Mouse (Mus musculus): ENCODE measurements around the gene Wdr18.
A peak's percentile ranks its signal among the peaks of the same experiment; 100 is the strongest.
"Not testable (repeated sequence)": the region's sequence is repeated elsewhere in the genome, so short reads cannot be mapped to it uniquely, and the experiment has no call there.

Wdr18 gene

DNA sequence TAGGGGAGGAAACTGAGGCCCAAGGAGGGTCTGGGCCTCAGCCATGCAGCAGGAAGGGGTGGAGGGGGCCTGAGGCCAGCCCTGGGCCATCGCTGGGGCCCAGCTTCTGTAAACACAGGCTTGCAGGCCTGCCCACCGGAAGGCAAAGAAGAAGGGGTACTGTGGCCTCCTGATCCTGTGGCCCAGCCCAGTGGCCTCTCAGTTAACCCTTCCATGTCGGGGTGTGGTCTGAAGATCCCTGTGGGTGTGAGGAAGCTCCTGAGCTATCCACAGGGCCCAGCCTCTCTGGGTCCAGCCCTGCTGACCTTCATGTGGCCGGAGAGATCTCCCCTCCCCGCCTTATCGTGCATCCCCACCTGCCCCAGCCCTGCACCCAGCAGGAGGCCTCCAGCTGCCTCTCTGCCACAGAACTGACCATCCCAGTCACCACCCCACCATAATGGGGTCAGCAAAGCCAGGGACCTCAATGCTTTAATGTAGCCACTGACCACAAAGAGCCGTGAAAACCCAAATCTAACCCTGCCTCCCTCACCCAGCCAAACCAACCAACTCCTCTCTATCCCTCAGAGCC lies 13.1 kb upstream of the Wdr18 start:
- no peak for DNase-seq (ENCODE audit: low spot score in 2 of 2)

DNA sequence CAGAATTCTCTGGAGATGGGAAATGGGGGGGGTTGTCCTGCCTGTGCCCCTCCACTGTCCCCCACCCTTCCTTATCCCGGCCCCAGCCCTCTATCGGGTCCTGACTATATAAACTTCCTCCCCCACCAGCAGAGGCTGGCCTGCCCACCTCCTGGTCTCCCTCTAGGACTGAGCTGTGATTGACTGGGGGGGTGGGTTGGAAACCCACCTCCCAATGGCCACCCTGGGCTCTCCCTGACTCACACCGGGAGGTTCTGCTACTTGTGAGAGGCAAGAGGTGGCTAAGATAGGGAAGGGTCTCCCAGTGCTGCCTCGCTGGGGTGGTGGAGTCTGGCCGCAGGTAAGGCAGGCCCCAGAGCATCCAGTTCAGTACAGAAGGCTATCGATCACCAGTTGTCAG lies 12.4 kb upstream of the Wdr18 start:
- DNase-seq (ENCODE audit: low spot score in 2 of 2), result no peak

DNA sequence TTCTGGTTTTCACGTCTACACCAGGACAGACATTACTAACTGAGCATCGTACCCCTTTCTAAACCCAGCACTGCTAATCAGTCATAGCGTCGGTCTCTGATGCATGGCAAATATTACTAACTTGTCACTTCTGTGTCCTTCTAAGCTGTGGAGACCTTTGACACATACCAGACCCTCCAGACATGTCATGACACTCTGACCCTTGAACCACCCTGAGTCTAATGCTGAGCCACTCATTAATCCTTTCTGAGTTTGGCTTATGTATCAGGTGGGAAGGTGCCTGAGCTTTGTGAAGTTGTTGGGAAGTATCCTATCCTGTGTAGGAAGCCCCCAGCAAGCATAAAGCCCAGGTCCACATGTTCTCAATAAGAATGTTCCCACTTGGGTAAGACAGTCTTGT lies 10.1 kb upstream of the Wdr18 start:
- no peak for DNase-seq (ENCODE audit: low spot score in 2 of 2)

GRCm38 (mm10) chr10:79950661-79951060 lies 9.3 kb upstream of the Wdr18 start:
- DNase-seq (ENCODE audit: low spot score in 2 of 2), result no peak

DNA sequence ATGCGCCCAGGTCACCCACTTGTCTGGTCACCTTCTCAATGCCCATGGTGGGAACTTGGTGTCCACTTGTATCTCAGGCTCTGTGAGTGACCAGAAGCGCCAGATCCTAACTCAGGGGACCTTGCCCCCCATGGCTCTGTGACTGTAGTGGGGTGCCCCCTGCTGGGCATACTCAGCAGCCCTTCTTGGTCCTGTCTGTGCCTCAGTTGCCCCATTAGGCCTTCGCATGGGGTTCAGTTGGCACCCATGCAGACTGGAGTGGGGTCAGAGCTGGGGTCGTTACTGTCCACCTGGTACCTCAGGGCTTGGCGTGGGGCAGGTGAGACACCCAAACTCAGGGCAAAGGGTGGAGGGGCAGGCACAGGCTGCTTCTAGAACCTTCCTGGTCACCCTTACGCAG lies 6.0 kb upstream of the Wdr18 start:
- peak in 1 of 2 experiments; percentile 54 for DNase-seq (ENCODE audit: low spot score in 2 of 2)

GRCm38 (mm10) chr10:79955691-79956090 lies 4.3 kb upstream of the Wdr18 start:
- no peak for DNase-seq (ENCODE audit: low spot score in 2 of 2)

DNA sequence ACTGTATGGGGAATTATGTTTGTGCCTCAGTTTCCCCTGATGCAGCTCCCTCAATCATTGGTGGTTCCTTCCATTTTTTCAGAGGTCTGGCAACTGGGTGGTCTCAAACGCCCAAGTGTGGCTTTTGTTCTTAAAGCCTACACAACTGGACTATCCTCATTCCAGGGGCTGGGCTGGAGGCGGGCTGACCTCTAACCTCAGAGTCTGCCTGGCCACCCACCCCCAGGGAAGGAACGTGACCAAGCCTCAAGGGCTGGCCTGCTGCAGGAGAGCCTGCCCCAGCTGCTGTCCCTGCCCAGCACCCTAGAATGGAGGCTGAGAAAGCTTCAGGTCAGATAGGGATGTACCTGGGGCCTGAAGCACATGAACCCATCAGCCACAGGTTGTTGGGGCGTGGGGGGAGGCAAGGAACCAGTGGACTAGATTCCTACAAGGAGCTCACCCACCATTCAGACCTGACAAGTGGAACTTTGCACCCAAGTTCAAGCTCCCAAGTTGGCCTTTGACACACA lies 3.3 kb upstream of the Wdr18 start:
- no peak for DNase-seq (ENCODE audit: low spot score in 2 of 2)

DNA sequence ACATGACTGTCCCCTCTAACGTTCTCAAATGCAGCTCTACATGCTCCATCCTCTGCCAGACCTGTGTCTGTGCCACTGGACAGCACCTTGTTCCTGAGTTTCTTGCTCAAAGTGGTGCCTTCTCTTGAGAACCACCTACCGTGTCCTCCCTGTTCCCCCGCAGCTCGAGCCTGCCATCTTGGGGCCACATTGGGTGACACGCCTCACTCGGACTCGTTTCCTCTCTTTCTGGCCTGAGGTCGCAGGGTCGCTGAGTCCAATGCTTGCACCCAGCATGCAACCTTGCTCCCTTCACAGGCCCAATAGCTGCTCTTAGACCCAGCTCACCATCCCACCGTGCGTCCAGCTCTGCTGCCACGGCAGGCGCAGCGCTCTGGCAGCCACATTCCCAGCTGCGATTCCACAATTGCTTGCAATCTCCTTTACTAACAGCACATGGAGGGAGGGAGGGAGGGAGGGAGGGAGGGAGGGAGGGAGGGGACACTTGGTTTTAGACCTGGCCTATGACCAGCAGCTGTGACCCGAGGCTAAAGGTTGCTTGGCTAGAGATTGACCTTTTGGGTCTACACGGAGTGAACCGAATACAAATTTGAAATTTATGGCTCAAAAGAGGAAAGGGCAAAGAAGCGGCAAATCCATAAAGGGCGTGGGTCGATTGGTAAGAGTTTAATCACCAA lies 1.7 kb upstream of the Wdr18 start:
- peak; percentile 75 to 88 for DNase-seq (ENCODE audit: low spot score in 2 of 2)

GRCm38 (mm10) chr10:79959412-79959811 lies 540 bp upstream of the Wdr18 start:
- DNase-seq (ENCODE audit: low spot score in 2 of 2), result not testable (repeated sequence)

DNA sequence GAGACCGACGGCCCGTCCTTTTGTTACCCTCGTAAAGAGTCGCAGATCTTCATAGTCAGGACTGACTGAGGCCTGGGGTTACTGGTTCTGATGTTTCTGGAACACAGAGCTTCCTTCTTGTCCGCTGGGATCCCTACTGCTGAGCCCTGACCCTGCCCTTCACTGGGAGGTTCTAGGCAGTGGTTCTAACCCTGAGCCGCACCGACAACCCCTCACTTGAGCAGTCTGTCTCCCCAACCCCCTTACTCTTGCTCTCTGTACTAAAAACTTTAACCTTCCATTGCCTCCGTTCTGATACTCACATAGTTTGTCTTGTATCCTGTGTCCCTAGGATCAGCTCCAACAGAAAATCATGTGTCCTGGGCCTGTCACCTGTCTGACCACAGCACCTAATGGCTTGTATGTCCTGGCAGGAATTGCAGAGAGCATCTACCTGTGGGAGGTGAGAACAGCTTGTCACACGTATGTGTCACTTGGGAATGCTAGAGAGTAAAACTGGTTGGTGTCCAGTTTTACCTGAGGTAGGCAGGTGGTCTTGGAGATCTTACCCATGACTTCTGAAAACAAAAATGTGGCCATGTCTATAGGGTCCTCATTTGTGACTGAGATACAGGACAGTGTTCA lies 831 bp downstream of the Wdr18 start:
- DNase-seq (ENCODE audit: low spot score in 2 of 2), result no peak

DNA sequence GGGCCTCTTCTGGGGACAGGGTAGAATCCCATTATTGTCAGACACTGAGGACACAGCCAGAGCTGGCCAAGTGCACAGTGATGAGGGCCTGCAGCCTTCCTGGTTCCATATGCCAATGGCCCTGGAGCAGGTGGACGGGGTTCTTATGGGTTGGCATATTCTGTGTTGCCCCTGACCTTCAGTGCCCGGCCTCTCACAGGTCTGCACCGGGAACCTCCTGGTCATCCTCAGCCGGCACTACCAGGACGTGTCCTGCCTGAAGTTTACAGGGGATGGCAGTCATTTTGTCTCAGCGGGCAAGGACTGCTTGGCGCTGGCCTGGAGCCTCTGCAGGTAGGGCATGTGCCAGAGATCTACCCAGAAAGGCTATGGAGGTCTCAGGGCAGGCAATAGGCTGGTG lies 4.8 kb downstream of the Wdr18 start:
- DNase-seq (ENCODE audit: low spot score in 2 of 2), result no peak

DNA sequence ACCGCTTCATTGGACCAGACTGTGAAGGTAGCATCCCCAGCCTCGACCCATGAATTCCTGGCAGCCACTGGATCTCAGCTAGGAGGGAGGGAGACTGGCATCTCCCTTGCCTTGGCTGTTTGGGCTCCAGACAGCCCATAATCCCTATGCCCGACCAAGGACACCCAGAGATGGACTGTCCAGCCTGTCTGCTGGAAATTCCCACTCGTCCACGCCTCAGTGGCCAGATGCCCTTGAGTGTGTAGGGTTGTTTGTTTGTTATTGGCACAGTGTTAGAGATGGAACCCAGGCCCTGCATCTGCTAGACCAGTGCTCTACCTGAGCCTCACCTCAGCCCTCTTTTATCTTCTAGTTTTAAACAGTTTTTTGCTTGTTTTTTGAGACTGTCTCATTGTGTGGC lies 5.4 kb downstream of the Wdr18 start:
- no peak for DNase-seq (ENCODE audit: low spot score in 2 of 2)

DNA sequence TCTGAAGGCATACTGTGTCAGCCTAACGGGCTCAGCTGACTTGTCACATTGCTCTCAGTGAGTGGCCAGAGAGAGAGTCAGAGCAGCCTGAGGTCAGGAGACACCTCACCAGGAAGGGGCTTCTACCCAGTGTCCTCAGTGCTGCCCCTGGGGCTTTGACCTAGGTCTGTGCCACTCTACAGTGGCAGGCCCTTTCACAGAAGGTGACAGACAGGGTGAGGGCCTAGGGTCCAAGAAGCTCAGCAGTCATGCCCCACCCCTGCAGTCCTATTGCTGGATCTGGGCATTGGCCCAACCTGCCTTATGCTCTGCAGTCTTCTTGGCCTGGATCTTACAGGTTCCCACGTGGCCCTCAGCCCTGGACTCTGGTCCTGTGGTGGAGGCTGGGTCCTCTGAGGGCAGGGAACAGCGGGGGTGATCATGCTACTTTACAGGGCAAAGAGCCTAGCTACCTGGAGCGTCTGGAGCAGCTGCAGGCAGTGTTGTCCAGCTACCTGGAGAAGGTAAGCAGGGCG lies 7.0 kb downstream of the Wdr18 start:
- DNase-seq (ENCODE audit: low spot score in 2 of 2), result no peak

- DNase-seq (ENCODE audit: low spot score in 2 of 2), result no peak
Measured at GRCm38 (mm10) chr10:79968181-79968580, 8.2 kb downstream of the Wdr18 start.

DNA sequence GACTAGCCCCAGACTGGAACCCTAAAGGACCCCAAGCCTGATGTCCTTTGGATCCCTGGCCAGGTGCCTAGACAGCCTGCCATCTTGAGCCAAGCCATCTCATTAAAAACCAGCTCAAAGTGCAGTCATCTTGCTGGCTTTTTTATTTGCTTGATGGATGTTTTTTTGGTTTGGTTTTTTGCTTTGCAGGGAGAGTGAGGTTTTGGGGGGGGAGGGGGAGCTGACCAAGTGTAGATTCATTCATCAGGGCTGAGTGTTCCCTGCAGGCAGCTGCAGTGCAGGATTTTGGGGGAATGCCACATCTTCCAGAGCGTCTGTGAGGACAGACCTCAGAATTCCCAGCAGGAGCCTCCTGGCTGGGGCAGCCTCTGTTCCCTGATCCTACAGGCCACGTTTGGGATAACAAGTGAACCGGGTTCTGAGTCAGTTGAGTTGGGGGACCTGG lies 9.2 kb downstream of the Wdr18 start:
- DNase-seq (ENCODE audit: low spot score in 2 of 2), result no peak

DNA sequence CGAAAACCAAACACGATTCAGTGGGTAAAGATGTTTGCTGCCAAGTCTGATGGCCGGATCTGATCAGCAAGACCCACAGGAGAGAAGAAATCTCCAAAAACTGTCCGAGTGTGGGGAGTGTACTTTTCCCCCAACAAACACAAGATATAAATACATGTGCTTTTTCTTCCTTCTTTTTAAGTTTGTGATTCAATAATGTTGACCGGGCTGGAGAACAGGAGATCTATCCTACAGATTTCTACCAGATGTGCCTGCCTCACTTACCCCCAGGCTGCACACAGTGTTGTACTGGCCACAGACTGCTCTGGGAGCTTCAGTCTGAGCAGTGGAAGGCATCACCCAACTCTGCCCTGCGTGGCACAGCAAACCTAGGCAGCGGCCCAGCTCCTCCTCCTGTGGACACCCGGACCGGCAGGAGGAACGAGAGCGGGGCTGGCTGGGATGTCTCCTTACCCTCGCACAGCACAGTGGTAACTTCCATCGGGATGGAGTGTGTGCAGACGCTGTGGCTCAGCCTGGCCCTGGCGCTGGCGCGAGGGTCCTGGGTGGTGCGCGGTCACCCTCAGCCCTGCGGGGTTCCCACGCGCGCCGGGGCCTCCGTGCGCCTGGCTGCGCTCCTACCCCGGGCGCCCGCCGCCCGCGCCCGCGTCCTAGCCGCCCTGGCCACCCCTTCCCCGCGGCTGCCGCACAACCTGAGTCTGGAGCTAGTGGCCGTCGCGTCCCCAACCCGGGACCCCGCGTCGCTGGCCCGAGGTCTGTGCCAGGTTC lies 10.6 kb downstream of the Wdr18 start, which contains the start of gene Grin3b:
Grin3b (plus strand) TSS at position 301 of the 768 bp plus-strand sequence.
- DNase-seq (ENCODE audit: low spot score in 2 of 2), result no peak

GRCm38 (mm10) chr10:79971183-79971497 lies 11.2 kb downstream of the Wdr18 start:
- no peak for DNase-seq (ENCODE audit: low spot score in 2 of 2)

DNA sequence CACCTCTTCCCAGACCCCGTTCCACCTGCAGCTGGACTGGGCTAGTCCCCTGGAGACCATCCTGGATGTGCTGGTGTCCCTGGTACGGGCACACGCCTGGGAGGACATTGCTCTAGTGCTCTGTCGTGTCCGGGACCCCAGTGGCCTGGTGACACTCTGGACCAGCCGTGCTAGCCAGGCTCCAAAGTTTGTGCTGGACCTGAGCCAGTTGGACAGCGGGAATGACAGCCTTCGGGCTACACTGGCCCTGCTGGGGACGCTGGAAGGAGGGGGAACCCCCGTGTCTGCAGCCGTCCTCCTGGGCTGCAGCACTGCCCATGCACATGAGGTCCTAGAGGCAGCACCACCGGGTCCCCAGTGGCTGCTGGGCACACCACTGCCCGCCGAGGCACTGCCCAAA lies 12.9 kb downstream of the Wdr18 start:
- no peak for DNase-seq (ENCODE audit: low spot score in 2 of 2)

GRCm38 (mm10) chr10:79974087-79974486 lies 14.1 kb downstream of the Wdr18 start:
- DNase-seq (ENCODE audit: low spot score in 2 of 2), result no peak

DNA sequence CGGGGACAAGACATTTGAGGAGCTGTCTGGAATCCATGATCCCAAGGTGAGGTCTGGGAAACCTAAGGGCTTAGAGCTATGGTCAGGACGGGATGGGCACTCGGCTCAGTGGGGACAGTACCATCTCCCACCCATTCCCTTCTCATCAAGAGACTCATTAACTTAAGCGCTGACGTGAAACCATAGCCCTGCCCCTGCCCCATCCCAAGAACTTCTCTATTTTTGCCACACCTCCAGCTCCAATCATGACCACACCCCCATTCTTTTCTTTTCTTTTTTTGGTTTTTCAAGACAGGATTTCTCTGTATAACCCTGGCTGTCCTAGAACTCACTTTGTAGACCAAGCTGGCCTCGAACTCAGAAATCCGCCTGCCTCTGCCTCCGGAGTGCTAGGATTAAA lies 14.7 kb downstream of the Wdr18 start:
- DNase-seq (ENCODE audit: low spot score in 2 of 2), result no peak

DNA sequence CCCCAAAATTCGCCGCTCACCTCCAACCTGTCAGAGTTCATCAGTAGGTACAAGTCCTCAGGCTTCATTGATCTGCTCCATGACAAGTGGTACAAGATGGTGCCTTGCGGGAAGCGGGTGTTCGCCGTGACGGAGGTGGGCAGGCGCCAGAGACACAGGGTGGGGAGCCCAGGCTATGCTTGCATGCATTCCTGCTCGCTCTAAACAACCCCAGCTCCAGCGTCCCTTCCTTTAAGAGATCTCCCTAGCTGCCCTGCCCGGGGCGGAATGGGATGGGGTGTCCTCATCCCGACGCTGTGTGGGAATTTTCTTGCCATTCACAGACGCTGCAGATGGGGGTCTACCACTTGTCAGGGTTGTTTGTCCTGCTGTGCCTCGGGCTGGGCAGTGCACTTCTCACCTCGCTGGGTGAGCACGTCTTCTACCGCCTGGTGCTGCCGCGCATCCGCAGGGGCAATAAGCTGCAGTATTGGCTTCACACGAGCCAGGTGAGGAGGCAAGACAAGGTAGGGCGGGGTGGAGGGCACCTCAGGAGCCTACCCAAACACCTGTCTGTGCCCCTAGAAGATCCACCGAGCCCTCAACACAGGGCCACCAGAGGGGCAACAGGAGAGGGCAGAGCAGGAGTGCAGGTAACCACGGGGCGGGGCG lies 16.2 kb downstream of the Wdr18 start:
- no peak for DNase-seq (ENCODE audit: low spot score in 2 of 2)

- DNase-seq (ENCODE audit: low spot score in 2 of 2), result no peak
Measured at GRCm38 (mm10) chr10:79976722-79977107, 16.8 kb downstream of the Wdr18 start.

Data from spleen, postnatal 14 days (tissue).